Mouse (Mus musculus): ENCODE results near the gene Ybx2. TPM values are rescaled to one million over a fixed set of nuclear protein-coding genes. Genes with fewer than 3 reads are reported as not detected.

Gene Ybx2
- polyA plus RNA-seq, 1 experiment from 2014 or later = 4.3 TPM

DNA sequence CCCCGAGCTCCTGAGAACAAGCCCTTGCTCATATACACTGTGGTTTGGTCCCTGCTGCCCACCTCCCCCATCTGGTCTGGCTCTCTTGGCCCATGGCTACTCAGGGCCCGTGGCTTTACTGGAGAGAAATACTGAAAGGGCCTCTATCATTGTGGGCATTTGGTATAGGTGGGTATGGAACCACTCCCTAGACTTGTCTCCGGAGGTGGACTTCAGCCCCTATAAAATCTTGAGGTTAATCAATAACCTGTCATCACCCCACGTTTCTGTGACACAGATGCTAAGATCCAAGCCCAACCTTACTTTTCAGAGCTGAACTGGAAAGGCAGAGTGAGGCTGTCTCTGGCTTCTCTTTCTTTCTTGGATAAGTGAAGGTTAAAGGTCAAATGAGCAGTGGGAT is 33.2 kb downstream of the Ybx2 start:
- Histone ChIP-seq H3K4me1 (ENCODE audit: control insufficient read depth, insufficient read depth, low read length) (peaks cover 10% of the 10 kb centered on the region), H3K9ac (ENCODE audit: low read depth, low read length) (no peak overlapping the region), H3K36me3 (ENCODE audit: control insufficient read depth, insufficient read depth, low read length) (peaks cover 15% of the 10 kb centered on the region), H3K4me3 (ENCODE audit: low read depth, low read length) (no peak overlapping the region), H3K27me3 (ENCODE audit: control insufficient read depth, insufficient read depth, low read length) (peaks cover 37% of the 10 kb centered on the region), H3K27ac (ENCODE audit: low read depth, low read length) (no peak overlapping the region), H3K9me3 (replicated peaks; ENCODE audit: control insufficient read depth, low read length) (no peaks in the 10 kb centered on the region), H3K4me2 (no peak overlapping the region)
- ATAC-seq (replicated peaks; ENCODE audit: insufficient number of reproducible peaks, low FRiP score, low TSS enrichment) = no peak
- WGBS (ENCODE audit: insufficient replicate concordance) = 78% methylated on average over 4 of the region's 4 CpGs

- 81% methylated on average over 6 of the region's 6 CpGs for WGBS (ENCODE audit: insufficient replicate concordance)
- Histone ChIP-seq H3K9me3 (replicated peaks; ENCODE audit: control insufficient read depth, low read length) (no peaks in the 10 kb centered on the region), H3K9ac (ENCODE audit: low read depth, low read length) (no peak overlapping the region), H3K36me3 (ENCODE audit: control insufficient read depth, insufficient read depth, low read length) (peaks cover 26% of the 10 kb centered on the region), H3K4me1 (ENCODE audit: control insufficient read depth, insufficient read depth, low read length) (peaks cover 10% of the 10 kb centered on the region), H3K4me2 (no peak overlapping the region), H3K27ac (ENCODE audit: low read depth, low read length) (no peak overlapping the region), H3K27me3 (ENCODE audit: control insufficient read depth, insufficient read depth, low read length) (peaks cover 23% of the 10 kb centered on the region), H3K4me3 (ENCODE audit: low read depth, low read length) (no peak overlapping the region)
- ATAC-seq (replicated peaks; ENCODE audit: insufficient number of reproducible peaks, low FRiP score, low TSS enrichment) = no peak
Measured at GRCm38 (mm10) chr11:69970222-69970621, 34.6 kb downstream of the Ybx2 start.

DNA sequence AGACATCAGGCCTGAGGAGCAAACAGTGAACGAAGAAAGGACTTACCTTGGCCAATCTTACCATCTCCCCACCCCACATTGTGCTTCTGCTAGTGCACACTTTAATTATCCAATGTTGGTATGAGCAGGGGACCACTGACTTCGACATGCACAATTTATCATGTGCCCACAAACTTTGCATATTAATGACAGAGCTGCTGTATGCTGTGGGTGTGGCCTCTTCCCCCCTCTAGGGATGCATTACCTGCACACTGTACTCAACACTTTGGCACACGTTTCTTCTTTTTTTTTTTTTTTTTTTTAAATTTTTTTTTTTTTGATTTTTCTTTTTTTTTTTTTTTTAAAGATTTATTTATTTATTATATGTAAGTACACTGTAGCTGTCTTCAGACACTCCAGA is 35.2 kb downstream of the Ybx2 start:
- H3K36me3 ChIP-seq (ENCODE audit: control insufficient read depth, insufficient read depth, low read length) = peaks cover 28% of the 10 kb centered on the region
- H3K9me3 ChIP-seq (replicated peaks; ENCODE audit: control insufficient read depth, low read length) = no peaks in the 10 kb centered on the region
- peaks cover 9% of the 10 kb centered on the region for H3K4me1 ChIP-seq (ENCODE audit: control insufficient read depth, insufficient read depth, low read length)
- no peak overlapping the region for H3K9ac ChIP-seq (ENCODE audit: low read depth, low read length)
- H3K4me2 ChIP-seq = no peak overlapping the region
- no peak overlapping the region for H3K27ac ChIP-seq (ENCODE audit: low read depth, low read length)
- H3K27me3 ChIP-seq (ENCODE audit: control insufficient read depth, insufficient read depth, low read length) = peaks cover 17% of the 10 kb centered on the region
- ATAC-seq (replicated peaks; ENCODE audit: insufficient number of reproducible peaks, low FRiP score, low TSS enrichment) = no peak
- WGBS (ENCODE audit: insufficient replicate concordance) = 83% methylated on average over 3 of the region's 3 CpGs
- H3K4me3 ChIP-seq (ENCODE audit: low read depth, low read length) = no peak overlapping the region

DNA sequence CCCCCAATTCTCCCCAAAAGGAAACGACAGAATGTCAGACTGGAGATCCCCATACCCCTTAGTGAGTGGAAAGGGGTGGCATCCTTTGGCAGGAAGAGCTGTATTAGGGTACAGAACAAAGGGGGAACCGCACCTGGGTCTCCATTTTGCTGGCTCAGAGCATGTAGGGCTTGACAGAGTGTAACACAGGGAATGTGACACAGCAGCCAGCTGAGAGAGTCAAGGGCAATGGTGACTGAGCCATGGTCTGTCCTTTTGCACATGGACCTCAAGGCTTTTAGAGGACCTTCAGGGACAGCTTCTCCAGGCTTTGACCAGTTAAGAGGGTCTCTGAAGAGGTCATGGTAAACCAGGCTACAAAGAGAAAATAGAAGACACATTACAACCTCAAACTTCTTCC is 39.3 kb downstream of the Ybx2 start:
- Histone ChIP-seq H3K9ac (ENCODE audit: low read depth, low read length) (no peak overlapping the region), H3K4me2 (no peak overlapping the region), H3K4me1 (ENCODE audit: control insufficient read depth, insufficient read depth, low read length) (peaks cover 4% of the 10 kb centered on the region; the same call in 1 of the 2 replicates), H3K9me3 (replicated peaks; ENCODE audit: control insufficient read depth, low read length) (no peaks in the 10 kb centered on the region), H3K4me3 (ENCODE audit: low read depth, low read length) (no peak overlapping the region), H3K27ac (ENCODE audit: low read depth, low read length) (no peak overlapping the region), H3K36me3 (ENCODE audit: control insufficient read depth, insufficient read depth, low read length) (peaks cover 33% of the 10 kb centered on the region), H3K27me3 (ENCODE audit: control insufficient read depth, insufficient read depth, low read length) (no peaks in the 10 kb centered on the region)
- ATAC-seq (replicated peaks; ENCODE audit: insufficient number of reproducible peaks, low FRiP score, low TSS enrichment) = no peak
- 79% methylated on average over 2 of the region's 2 CpGs for WGBS (ENCODE audit: insufficient replicate concordance)

GRCm38 (mm10) chr11:69976271-69976670 is 40.7 kb downstream of the Ybx2 start:
- peaks cover 4% of the 10 kb centered on the region; the same call in 1 of the 2 replicates for H3K4me1 ChIP-seq (ENCODE audit: control insufficient read depth, insufficient read depth, low read length)
- no peak overlapping the region for H3K9ac ChIP-seq (ENCODE audit: low read depth, low read length)
- H3K4me3 ChIP-seq (ENCODE audit: low read depth, low read length) = no peak overlapping the region
- H3K36me3 ChIP-seq (ENCODE audit: control insufficient read depth, insufficient read depth, low read length) = peaks cover 26% of the 10 kb centered on the region
- no peak overlapping the region for H3K27ac ChIP-seq (ENCODE audit: low read depth, low read length)
- no peaks in the 10 kb centered on the region for H3K27me3 ChIP-seq (ENCODE audit: control insufficient read depth, insufficient read depth, low read length)
- H3K4me2 ChIP-seq = no peak overlapping the region
- 54% methylated on average over 4 of the region's 4 CpGs for WGBS (ENCODE audit: insufficient replicate concordance)
- no peaks in the 10 kb centered on the region for H3K9me3 ChIP-seq (replicated peaks; ENCODE audit: control insufficient read depth, low read length)
- no peak for ATAC-seq (replicated peaks; ENCODE audit: insufficient number of reproducible peaks, low FRiP score, low TSS enrichment)

- Histone ChIP-seq H3K27me3 (ENCODE audit: control insufficient read depth, insufficient read depth, low read length) (no peaks in the 10 kb centered on the region), H3K36me3 (ENCODE audit: control insufficient read depth, insufficient read depth, low read length) (peaks cover 17% of the 10 kb centered on the region), H3K4me3 (ENCODE audit: low read depth, low read length) (peak overlapping the region; percentile 100), H3K27ac (ENCODE audit: low read depth, low read length) (peak overlapping the region; percentile 99), H3K4me1 (ENCODE audit: control insufficient read depth, insufficient read depth, low read length) (peaks cover 20% of the 10 kb centered on the region), H3K4me2 (peak overlapping the region; percentile 97), H3K9me3 (replicated peaks; ENCODE audit: control insufficient read depth, low read length) (no peaks in the 10 kb centered on the region), H3K9ac (ENCODE audit: low read depth, low read length) (peak overlapping the region; percentile 99)
- 2% methylated on average over 16 of the region's 16 CpGs for WGBS (ENCODE audit: insufficient replicate concordance)
- no peak for ATAC-seq (replicated peaks; ENCODE audit: insufficient number of reproducible peaks, low FRiP score, low TSS enrichment)
Measured at GRCm38 (mm10) chr11:69979827-69980195, 44.2 kb downstream of the Ybx2 start.

DNA sequence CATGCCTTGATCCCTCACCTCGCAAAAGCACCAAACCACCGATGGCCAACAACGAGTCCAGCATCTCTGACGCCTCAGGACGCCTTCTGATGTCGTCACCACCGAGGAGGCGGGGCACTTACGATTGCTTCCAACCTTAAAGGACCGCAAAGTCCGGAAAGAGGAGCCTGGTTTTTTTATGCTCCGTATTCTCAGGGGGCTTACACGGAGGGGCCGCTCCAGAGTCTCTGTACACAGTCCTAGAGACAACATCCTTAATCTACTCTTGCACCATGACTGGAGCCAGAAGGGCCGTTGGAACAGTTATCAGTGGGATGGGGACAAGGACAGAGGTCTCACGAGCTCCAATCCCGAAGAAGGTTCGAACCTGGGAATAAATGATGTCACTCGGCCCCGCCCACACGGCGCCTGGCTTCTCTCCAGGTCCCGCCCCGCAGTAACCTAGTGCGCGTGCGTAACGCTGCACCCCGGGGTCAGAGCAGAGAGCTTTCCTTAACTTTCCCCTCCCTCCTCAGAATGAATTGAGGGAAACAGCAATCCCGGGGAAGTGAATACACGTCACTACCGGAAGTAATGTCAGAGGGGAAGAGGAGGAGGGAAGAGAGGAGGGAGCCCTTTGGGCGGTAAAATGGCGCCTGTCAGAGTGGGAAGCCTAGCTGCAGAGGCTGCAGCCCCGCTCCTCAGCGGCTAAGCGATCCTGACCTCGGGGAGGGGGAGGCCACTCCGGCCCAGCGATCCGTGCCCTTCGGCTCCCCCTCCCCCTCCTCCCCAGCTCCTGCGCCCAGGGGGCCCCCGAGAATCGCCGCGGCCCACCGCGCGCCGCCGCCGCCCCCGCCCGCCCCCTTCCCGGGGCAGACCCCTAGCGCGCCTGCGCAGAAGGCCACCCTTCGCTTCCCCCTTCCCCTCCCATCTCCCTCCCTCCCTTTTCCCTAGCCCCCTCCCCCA is 44.9 kb downstream of the Ybx2 start:
- peak; percentile 88 for ATAC-seq (replicated peaks; ENCODE audit: insufficient number of reproducible peaks, low FRiP score, low TSS enrichment)
- peak overlapping the region; percentile 100 for H3K4me3 ChIP-seq (ENCODE audit: low read depth, low read length)
- H3K9me3 ChIP-seq (replicated peaks; ENCODE audit: control insufficient read depth, low read length) = no peaks in the 10 kb centered on the region
- peaks cover 17% of the 10 kb centered on the region for H3K36me3 ChIP-seq (ENCODE audit: control insufficient read depth, insufficient read depth, low read length)
- peak overlapping the region; percentile 99 for H3K27ac ChIP-seq (ENCODE audit: low read depth, low read length)
- peak overlapping the region; percentile 99 for H3K9ac ChIP-seq (ENCODE audit: low read depth, low read length)
- peak overlapping the region; percentile 97 for H3K4me2 ChIP-seq
- no peaks in the 10 kb centered on the region for H3K27me3 ChIP-seq (ENCODE audit: control insufficient read depth, insufficient read depth, low read length)
- H3K4me1 ChIP-seq (ENCODE audit: control insufficient read depth, insufficient read depth, low read length) = peaks cover 20% of the 10 kb centered on the region
- WGBS (ENCODE audit: insufficient replicate concordance) = 0% methylated on average over 44 of the region's 60 CpGs

GRCm38 (mm10) chr11:69981141-69981762 is 45.7 kb downstream of the Ybx2 start, which contains the start of gene Ctdnep1:
TSS of gene Ctdnep1 (plus strand) at chr11:69981156.
- no peak for ATAC-seq (replicated peaks; ENCODE audit: insufficient number of reproducible peaks, low FRiP score, low TSS enrichment)
- Histone ChIP-seq H3K4me3 (ENCODE audit: low read depth, low read length) (peak within 1 kb of the TSS; percentile 100), H3K36me3 (ENCODE audit: control insufficient read depth, insufficient read depth, low read length) (peaks cover 19% of the 10 kb centered on the region), H3K4me1 (ENCODE audit: control insufficient read depth, insufficient read depth, low read length) (peaks cover 20% of the 10 kb centered on the region), H3K27me3 (ENCODE audit: control insufficient read depth, insufficient read depth, low read length) (no peaks in the 10 kb centered on the region), H3K27ac (ENCODE audit: low read depth, low read length) (peak within 1 kb of the TSS; percentile 99), H3K9me3 (replicated peaks; ENCODE audit: control insufficient read depth, low read length) (no peaks in the 10 kb centered on the region), H3K9ac (ENCODE audit: low read depth, low read length) (peak within 1 kb of the TSS; percentile 99), H3K4me2 (peak within 1 kb of the TSS; percentile 97)
- 0% methylated on average over 35 of the region's 43 CpGs for WGBS (ENCODE audit: insufficient replicate concordance)
